Mouse (Mus musculus) embryonic facial prominence, embryonic 14.5 days (tissue): ENCODE measurements around the gene Trim56. TPM values are rescaled to one million over a fixed set of nuclear protein-coding genes. Genes with fewer than 3 reads are reported as not detected.
"Not testable (repeated sequence)": the region's sequence is repeated elsewhere in the genome, so short reads cannot be mapped to it uniquely, and the experiment has no call there.

Source experiments
- ATAC-seq: fragments of 200-750 bp; cut with Nextera tagmentation; 2 replicates; pipeline ENCODE4 v1.8.0; 2017; ENCODE audit warnings: low read depth, moderate number of reproducible peaks, moderate TSS enrichment
- DNase-seq: peaks from one replicate; pipeline ENCODE4 v3.0.0-alpha.2; 2015; ENCODE audit warnings: low spot score
- H3K27ac ChIP-seq: fragments of 300-500 bp; sonication (generic); replicated peaks from 2 replicates; pipeline ENCODE4 v1.5.1; 2014; ENCODE audit warnings: low read depth, mild to moderate bottlenecking, low read length, moderate library complexity
- H3K27me3 ChIP-seq: fragments of 300-500 bp; sonication (generic); replicated peaks from 2 replicates; pipeline ENCODE4 v1.6.1; 2014; ENCODE audit warnings: low read length; ENCODE audit not compliant: control insufficient read depth, insufficient read depth
- H3K36me3 ChIP-seq: fragments of 300-500 bp; sonication (generic); 2 replicates; pipeline ENCODE4 v1.6.1; 2014; ENCODE audit warnings: low read length, mixed read lengths; ENCODE audit not compliant: control insufficient read depth, insufficient read depth
- H3K4me1 ChIP-seq: fragments of 300-500 bp; sonication (generic); 2 replicates; pipeline ENCODE4 v1.6.1; 2014; ENCODE audit warnings: antibody characterized with exemption, low read length; ENCODE audit not compliant: control insufficient read depth, insufficient read depth
- H3K4me2 ChIP-seq: fragments of 300-500 bp; sonication (generic); 2 replicates; pipeline ENCODE4 v1.6.1; 2014; ENCODE audit warnings: low read depth, mild to moderate bottlenecking, low read length, moderate library complexity, mixed read lengths
- H3K4me3 ChIP-seq: fragments of 300-500 bp; sonication (generic); 2 replicates; pipeline ENCODE4 v1.5.1; 2014; ENCODE audit warnings: low read depth, mild to moderate bottlenecking, low read length
- H3K9ac ChIP-seq: fragments of 300-500 bp; sonication (generic); 2 replicates; pipeline ENCODE4 v1.6.1; 2014; ENCODE audit warnings: low read depth, mild to moderate bottlenecking, low read length, moderate library complexity, mixed read lengths
- H3K9me3 ChIP-seq: fragments of 300-500 bp; sonication (generic); 2 replicates; pipeline ENCODE4 v1.6.1; 2016; ENCODE audit warnings: low read length; ENCODE audit not compliant: control insufficient read depth
- WGBS: fragments of 180-500 bp; shearing (Covaris S2); extraction: QIAGEN DNeasy Blood & Tissue Kit; methylation state at CpG from one replicate; pipeline ENCODE4 v1.1.7; 2014; 5-methylcytosine and 5-hydroxymethylcytosine counted together
- polyA plus RNA-seq: library from polyadenylated mRNA; unstranded; fragments of >200 nt; fragmentation: Nextera tagmentation; extraction: Ambion mirVana; gene quantifications from 2 replicates; pipeline ENCODE4 v1.2.1, GENCODE M21; 2014

The Trim56 gene
- polyA plus RNA-seq = 8.8 and 8.9 TPM in 2 replicates

DNA sequence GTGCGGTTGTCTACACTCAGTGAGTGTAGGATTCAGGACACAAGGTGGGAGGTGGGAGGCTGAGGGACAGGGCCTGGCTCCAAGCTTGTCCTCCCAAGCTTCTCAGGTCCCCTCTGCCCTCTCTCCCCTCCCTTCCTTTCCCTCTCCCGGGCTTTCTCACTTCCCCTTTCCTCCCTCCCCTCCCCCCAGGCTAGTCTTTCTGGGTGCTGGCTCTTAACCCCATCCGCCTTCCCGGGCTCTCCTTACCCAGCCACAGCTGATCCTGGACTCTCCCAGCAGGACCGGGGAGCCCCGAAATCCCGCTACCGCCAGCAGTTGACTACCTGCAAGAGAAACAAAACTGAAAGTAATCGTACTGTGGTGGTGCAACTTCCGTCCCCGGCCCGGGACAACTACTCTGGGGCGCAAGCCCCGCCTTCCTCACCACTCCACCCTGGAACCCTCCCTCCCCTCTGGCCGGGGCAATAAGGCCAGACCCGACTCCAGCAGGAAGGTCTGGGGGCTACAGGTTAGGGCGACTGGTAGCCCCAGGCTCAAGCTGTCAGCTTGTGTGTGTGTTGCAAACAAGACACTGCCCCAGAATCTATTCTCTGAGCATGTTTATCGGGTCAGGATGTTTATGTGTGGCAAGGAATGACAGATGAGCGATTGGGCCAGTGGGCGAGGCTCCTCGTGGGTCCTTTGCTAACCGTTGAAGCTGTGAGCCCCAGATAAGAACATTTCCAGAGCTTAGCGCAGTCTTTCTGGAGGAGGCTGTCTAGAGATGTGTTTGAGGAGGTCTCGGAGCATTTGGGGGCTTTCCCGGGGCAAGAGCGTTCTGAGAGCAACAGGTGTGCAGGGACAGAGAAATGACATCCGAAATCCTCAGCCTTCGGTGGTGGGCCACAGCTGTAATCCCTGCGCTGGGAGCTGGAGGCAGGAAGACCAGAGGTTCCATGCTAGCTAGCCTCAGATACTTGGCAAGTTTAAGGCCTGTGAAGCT is at the start of gene Trim56:
Trim56 (minus strand) TSS at position 344 of the 982 bp plus-strand sequence.
- Histone ChIP-seq H3K27me3 (no peaks in the 10 kb centered on the region), H3K4me3 (peak within 1 kb of the TSS; percentile 64), H3K9me3 (no peaks in the 10 kb centered on the region), H3K4me2 (peak within 1 kb of the TSS; percentile 67), H3K9ac (peak within 1 kb of the TSS; percentile 80), H3K27ac (peak within 1 kb of the TSS; percentile 58; the same call in 1 of the 2 replicates), H3K4me1 (peaks cover 10% of the 10 kb centered on the region; the same call in 1 of the 2 replicates), H3K36me3 (peaks cover 17% of the 10 kb centered on the region; the same call in 1 of the 2 replicates)
- DNase-seq (peak; percentile 65), ATAC-seq (peak; percentile 79)
- 9% methylated on average over 28 of the region's 29 CpGs for WGBS

DNA sequence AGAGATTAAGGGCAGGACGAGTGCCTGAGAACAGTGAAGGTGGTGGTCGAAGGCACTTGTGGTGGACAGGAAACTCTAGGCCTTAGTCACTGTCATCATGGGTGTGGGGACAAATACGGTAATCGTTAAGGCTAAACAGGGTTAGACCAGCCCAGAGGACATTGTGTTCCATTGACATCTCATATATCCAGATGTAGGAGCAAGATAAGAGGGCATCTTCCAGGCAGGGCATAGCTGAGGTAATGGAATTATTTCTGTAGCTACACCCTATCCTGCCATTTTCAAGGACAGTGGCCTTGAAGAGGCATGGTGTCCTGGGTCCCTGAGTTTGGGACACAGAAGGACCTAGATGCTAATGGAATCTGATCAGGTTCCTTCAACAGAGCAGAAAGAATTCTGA is 45.8 kb upstream of the Trim56 start:
- H3K27ac ChIP-seq = no peak overlapping the region
- ATAC-seq (no peak), DNase-seq (no peak)
- no peak overlapping the region for H3K4me2 ChIP-seq
- H3K9ac ChIP-seq = no peak overlapping the region
- WGBS = 73% methylated on average over 4 of the region's 4 CpGs
- H3K36me3 ChIP-seq = no peaks in the 10 kb centered on the region
- H3K9me3 ChIP-seq = 0 out of 2 replicates have a peak, but pooled peaks cover 1% of the 10 kb centered on the region
- H3K4me3 ChIP-seq = no peak overlapping the region
- no peaks in the 10 kb centered on the region for H3K4me1 ChIP-seq
- H3K27me3 ChIP-seq = no peaks in the 10 kb centered on the region

DNA sequence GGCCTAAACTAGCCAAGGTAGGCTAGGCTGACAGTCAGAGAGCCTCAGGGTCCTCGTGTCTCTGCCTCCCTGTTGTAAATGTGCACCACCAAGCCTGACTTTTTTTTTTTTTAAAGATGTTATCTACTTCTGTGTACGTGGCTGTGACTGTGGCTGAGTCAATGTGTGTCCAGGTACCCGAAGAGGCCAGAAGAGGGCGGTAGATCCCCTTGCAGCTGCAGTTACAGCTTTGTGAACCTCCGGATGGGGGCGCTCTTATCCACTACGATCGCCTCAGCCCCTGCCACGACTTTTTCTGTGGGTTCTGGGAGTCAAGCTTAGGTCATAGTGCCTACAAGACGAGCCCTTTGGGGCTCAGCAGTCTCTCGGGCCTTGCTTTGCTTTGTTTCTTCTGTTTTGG is 43.5 kb upstream of the Trim56 start:
- Histone ChIP-seq H3K9me3 (0 out of 2 replicates have a peak, but pooled peaks cover 6% of the 10 kb centered on the region), H3K36me3 (no peaks in the 10 kb centered on the region), H3K9ac (no peak overlapping the region), H3K4me3 (no peak overlapping the region), H3K4me2 (no peak overlapping the region), H3K4me1 (no peaks in the 10 kb centered on the region), H3K27me3 (no peaks in the 10 kb centered on the region), H3K27ac (no peak overlapping the region)
- 32% methylated on average over 11 of the region's 11 CpGs for WGBS
- ATAC-seq = no peak
- no peak for DNase-seq

DNA sequence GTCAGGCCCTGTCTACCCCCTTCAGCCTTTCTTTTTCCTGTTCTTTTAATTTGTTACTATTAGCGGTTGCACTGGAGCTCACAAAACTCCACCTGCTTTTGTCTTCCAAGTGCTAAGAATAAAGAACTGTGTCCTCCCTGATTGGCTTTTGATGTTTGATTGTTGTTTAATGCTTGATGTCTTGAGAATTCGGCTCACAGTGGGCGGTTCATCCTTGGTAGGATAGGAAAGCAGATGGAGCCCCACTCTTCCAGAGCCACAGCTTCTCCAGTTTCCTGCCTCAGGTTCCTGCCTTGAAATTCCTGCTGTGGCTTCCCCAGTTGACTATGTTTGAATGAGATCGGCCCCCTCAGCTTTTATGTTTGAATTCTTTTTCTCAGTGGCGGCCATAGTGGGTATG is 37.3 kb upstream of the Trim56 start:
- WGBS = 90% methylated on average over 5 of the region's 5 CpGs
- H3K27ac ChIP-seq = no peak overlapping the region
- no peak overlapping the region for H3K9ac ChIP-seq
- no peaks in the 10 kb centered on the region for H3K36me3 ChIP-seq
- H3K27me3 ChIP-seq = no peaks in the 10 kb centered on the region
- DNase-seq (no peak), ATAC-seq (no peak)
- H3K4me1 ChIP-seq = no peaks in the 10 kb centered on the region
- H3K4me3 ChIP-seq = no peak overlapping the region
- no peak overlapping the region for H3K4me2 ChIP-seq
- peaks cover 25% of the 10 kb centered on the region for H3K9me3 ChIP-seq

DNA sequence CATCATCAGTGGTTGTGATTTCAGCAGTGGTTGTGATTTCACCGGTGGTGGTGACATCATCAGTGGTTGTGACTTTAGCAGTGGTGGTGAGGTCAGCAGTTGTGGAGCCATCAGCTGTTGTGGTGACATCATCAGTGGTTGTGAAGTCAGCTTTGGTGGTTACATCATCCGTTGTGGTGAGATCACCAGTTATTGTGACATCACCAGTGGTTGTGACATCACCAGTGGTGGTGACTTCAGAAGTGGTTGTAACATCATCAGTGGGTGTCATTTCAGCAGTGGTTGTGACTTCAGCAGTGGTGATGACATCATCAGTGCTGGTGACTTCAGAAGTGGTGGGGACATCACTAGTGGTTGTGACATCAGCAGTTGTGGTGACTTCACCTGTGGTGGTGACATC is 36.6 kb upstream of the Trim56 start:
- ATAC-seq (no peak), DNase-seq (peak; percentile 1)
- H3K27ac ChIP-seq = no peak overlapping the region
- H3K27me3 ChIP-seq = no peaks in the 10 kb centered on the region
- H3K4me3 ChIP-seq = no peak overlapping the region
- no peaks in the 10 kb centered on the region for H3K4me1 ChIP-seq
- no peak overlapping the region for H3K4me2 ChIP-seq
- H3K9me3 ChIP-seq = peaks cover 25% of the 10 kb centered on the region
- no peaks in the 10 kb centered on the region for H3K36me3 ChIP-seq
- WGBS = 71% methylated on average over 2 of the region's 2 CpGs
- no peak overlapping the region for H3K9ac ChIP-seq

DNA sequence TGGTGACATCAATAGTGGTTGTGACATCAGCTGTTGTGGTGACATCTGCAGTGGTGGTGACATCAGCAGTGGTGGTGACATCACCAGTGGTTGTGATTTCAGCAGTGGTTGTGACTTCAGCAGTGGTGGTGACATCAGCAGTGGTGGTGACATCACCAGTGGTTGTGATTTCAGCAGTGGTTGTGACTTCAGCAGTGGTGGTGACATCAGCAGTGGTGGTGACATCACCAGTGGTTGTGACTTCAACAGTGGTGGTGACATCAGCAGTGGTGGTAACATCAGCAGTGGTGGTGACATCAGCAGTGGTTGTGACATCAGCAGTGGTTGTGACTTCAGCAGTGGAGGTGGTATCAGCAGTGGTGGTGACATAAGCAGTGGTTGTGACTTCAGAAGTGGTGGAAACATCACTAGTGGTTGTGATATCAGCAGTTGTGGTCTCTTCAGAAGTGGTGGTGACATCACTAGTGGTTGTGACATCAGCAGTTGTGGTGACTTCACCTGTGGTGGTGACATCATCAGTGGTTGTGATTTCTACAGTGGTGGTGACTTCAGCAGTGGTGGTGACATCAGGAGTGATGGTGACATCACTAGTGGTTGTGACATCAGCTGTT is 33.4 kb upstream of the Trim56 start, which contains the start of gene Muc3:
Muc3 (minus strand) TSS at position 51 of the 611 bp plus-strand sequence.
- H3K9me3 ChIP-seq = peaks cover 19% of the 10 kb centered on the region
- not testable (repeated sequence) for H3K36me3 ChIP-seq, H3K27me3 ChIP-seq, H3K4me1 ChIP-seq, DNase-seq, H3K4me3 ChIP-seq, H3K27ac ChIP-seq, ATAC-seq, H3K4me2 ChIP-seq, H3K9ac ChIP-seq

DNA sequence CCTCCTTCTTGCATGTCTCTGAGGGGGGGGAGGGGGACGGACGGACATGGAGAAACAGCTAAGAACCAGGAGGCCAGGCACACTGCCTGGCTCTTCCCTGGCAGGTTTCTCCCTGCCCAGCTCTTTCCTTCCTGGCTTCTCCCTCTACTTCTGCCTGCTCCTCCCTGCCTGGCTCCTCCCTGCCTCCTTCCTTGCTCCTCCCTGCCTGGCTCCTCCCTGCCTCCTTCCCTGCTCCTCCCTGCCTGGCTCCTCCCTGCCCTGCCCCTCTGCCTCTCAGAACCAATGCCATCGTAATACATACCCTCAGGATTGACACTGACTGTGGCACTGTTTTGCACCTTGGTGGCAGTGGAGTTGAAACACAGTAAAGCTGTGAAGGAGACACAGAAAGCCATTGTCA is 24.8 kb upstream of the Trim56 start:
- Histone ChIP-seq H3K4me2 (no peak overlapping the region), H3K9ac (no peak overlapping the region), H3K4me3 (no peak overlapping the region), H3K27me3 (no peaks in the 10 kb centered on the region), H3K4me1 (no peaks in the 10 kb centered on the region), H3K36me3 (no peaks in the 10 kb centered on the region), H3K9me3 (no peaks in the 10 kb centered on the region), H3K27ac (no peak overlapping the region)
- ATAC-seq (no peak), DNase-seq (no peak)
- 30% methylated on average over 3 of the region's 3 CpGs for WGBS

DNA sequence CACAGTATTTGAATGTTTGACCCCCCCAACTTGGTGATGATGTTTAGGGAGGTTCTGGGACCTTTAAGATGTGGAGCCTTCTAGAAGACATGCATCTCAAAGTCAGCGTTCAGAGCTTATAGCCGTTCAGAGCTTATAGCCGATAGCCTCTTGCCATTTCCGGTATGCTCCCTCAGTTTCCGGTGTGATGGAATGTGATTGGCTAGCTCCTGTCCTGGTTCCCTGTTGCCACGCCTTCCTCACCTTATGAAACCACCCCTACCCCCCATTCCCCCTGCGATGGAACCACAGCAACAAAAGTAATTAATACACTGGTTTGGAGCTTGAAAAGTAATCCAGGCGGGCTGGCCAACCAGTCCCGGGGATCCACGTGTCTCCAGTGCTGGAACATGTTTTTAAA is 23.0 kb upstream of the Trim56 start:
- Histone ChIP-seq H3K27ac (no peak overlapping the region), H3K4me3 (no peak overlapping the region), H3K4me1 (no peaks in the 10 kb centered on the region), H3K9me3 (no peaks in the 10 kb centered on the region), H3K9ac (no peak overlapping the region), H3K36me3 (no peaks in the 10 kb centered on the region), H3K4me2 (no peak overlapping the region), H3K27me3 (no peaks in the 10 kb centered on the region)
- ATAC-seq (no peak), DNase-seq (no peak)
- 83% methylated on average over 10 of the region's 10 CpGs for WGBS
